Mouse (Mus musculus) cerebellum, adult 2 months (tissue): ENCODE data around the gene Kank1.

Source experiments
- CTCF ChIP-seq: fragments of 200-500 bp; IDR thresholded peaks from 2 replicates; pipeline ENCODE4 v1.5.1; 2011; ENCODE audit warnings: low read depth, mild to moderate bottlenecking, control low read depth, low read length, moderate library complexity, borderline replicate concordance; ENCODE audit not compliant: insufficient read depth
- POLR2A ChIP-seq: fragments of 200-500 bp; IDR thresholded peaks from 2 replicates; pipeline ENCODE4 v1.6.1; 2011; ENCODE audit warnings: low read length, control low read depth, borderline replicate concordance; ENCODE audit not compliant: insufficient read depth

- no peak for TF ChIP-seq POLR2A
- no peak for TF ChIP-seq CTCF
Measured at GRCm38 (mm10) chr19:25380675-25381074, 143.9 kb downstream of the Kank1 start.
